8 mouse cellular contexts compared by ENCODE assay signal in the genomic region with DNA sequence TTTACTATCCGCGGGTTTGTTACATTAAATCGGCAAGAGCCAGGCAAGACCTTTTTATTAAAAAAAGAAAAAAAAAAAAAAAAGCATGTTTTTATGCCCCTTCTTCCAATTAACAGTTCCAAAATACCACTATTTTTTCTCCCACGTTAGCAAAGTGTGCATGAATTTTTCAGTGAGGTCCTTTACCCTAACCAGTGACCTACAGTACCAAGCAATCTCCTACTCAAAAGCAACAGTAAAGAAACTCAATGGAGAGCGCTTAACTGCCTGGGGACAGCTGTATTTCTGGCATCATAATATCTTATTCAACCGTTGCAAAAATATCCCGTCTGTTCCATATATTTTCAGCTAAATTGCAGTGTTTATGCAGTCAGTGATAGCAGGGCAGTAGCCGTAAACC. TPM values are rescaled to one million over a fixed set of nuclear protein-coding genes. Genes with fewer than 3 reads are reported as not detected.
DNase-seq lines count a peak whose midpoint lies in the region; ATAC-seq and TF ChIP-seq lines count a peak whose summit lies in the region.

No protein-coding gene starts in this region.

- H3K27ac ChIP-seq in heart, embryonic 12.5 days (ENCODE audit: poor library complexity, severe bottlenecking): no peak overlapping the region
- peak overlapping the region; percentile 81 for H3K27ac ChIP-seq in MEL (ENCODE audit: control insufficient read depth, low read depth, low read length)
- peak overlapping the region; percentile 86 for H3K27ac ChIP-seq in heart, embryonic 15.5 days
- H3K27ac ChIP-seq in liver, postnatal 0 days (ENCODE audit: low read depth): peak overlapping the region; percentile 85

- H3K36me3 ChIP-seq in heart, embryonic 12.5 days: peaks cover 8% of the 10 kb centered on the region; the same call in 1 of the 2 replicates
- H3K36me3 ChIP-seq in MEL (ENCODE audit: control insufficient read depth in 1 of 2, insufficient read depth in 2 of 2, low read length in 2 of 2): peaks cover 0 to 15% of the 10 kb centered on the region in 2 experiments; a peak in 2 of 4 replicates
- 0 out of 2 replicates have a peak, but pooled peaks cover 3% of the 10 kb centered on the region for H3K36me3 ChIP-seq in heart, embryonic 15.5 days
- H3K36me3 ChIP-seq in liver, postnatal 0 days (replicated peaks; ENCODE audit: insufficient read depth, low read length): no peaks in the 10 kb centered on the region

- no peak for TF ChIP-seq POLR2A in MEL (IDR thresholded peaks at IDR 0.05; ENCODE audit: control insufficient read depth in 1 of 2, insufficient read depth in 1 of 2, low read depth in 1 of 2, low read length in 2 of 2, poor library complexity in 1 of 2)

- DNase-seq in heart, adult 8-10 months (ENCODE audit: low spot score): no peak
- DNase-seq in MEL (ENCODE audit: low read depth, low spot score): peak; percentile 59
- DNase-seq in liver, postnatal 0 days: no peak
- DNase-seq in ovary, postnatal 14 days (ENCODE audit: low spot score): no peak
- no peak for DNase-seq in thymus, postnatal 4 days
- DNase-seq in left cerebral cortex, adult 9 months (ENCODE audit: low spot score in 2 of 2): no peak

- no peak for TF ChIP-seq RAD21 in MEL (IDR thresholded peaks at IDR 0.05; ENCODE audit: low read depth, low read length)

- H3K79me2 ChIP-seq in MEL (ENCODE audit: control insufficient read depth, insufficient read depth, low read length, poor library complexity): peaks cover 14% of the 10 kb centered on the region

- TF ChIP-seq EP300 in MEL (IDR thresholded peaks at IDR 0.05; ENCODE audit: low read depth in 1 of 2, low read length in 2 of 2): no peak
- TF ChIP-seq EP300 in liver, postnatal 0 days (IDR thresholded peaks at IDR 0.05; ENCODE audit: low read depth): no peak

- H3K27me3 ChIP-seq in heart, embryonic 12.5 days (replicated peaks): no peaks in the 10 kb centered on the region
- no peaks in the 10 kb centered on the region for H3K27me3 ChIP-seq in MEL (ENCODE audit: control insufficient read depth in 1 of 2, insufficient read depth in 2 of 2, low read length in 2 of 2)
- H3K27me3 ChIP-seq in heart, embryonic 15.5 days: no peaks in the 10 kb centered on the region
- no peaks in the 10 kb centered on the region for H3K27me3 ChIP-seq in liver, postnatal 0 days (ENCODE audit: insufficient read depth, low read length)

- H3K4me3 ChIP-seq in heart, embryonic 12.5 days: peak overlapping the region; percentile 84
- H3K4me3 ChIP-seq in MEL (ENCODE audit: control insufficient read depth in 1 of 2, insufficient read depth in 1 of 2, low read depth in 2 of 2, low read length in 2 of 2): peak overlapping the region; percentile 93 to 98
- H3K4me3 ChIP-seq in heart, embryonic 15.5 days: peak overlapping the region; percentile 66
- H3K4me3 ChIP-seq in liver, postnatal 0 days (ENCODE audit: low read depth, low read length): peak overlapping the region; percentile 66

- H3K4me2 ChIP-seq in heart, embryonic 12.5 days: peak overlapping the region; percentile 93
- H3K4me2 ChIP-seq in heart, embryonic 15.5 days: peak overlapping the region; percentile 87
- peak overlapping the region; percentile 88 for H3K4me2 ChIP-seq in liver, postnatal 0 days (ENCODE audit: low read depth, low read length)

- peak overlapping the region; percentile 87 for H3K9ac ChIP-seq in heart, embryonic 12.5 days
- H3K9ac ChIP-seq in MEL (ENCODE audit: control insufficient read depth, low read depth, low read length, poor library complexity, severe bottlenecking): peak overlapping the region; percentile 96
- H3K9ac ChIP-seq in heart, embryonic 15.5 days: peak overlapping the region; percentile 75
- H3K9ac ChIP-seq in liver, postnatal 0 days (replicated peaks): peak overlapping the region; percentile 77

- 19% methylated on average over 8 of the region's 8 CpGs for WGBS in heart, embryonic 12.5 days
- 17% methylated on average over 8 of the region's 8 CpGs for WGBS in heart, embryonic 15.5 days
- WGBS in liver, postnatal 0 days (ENCODE audit: insufficient replicate concordance): 17% methylated on average over 8 of the region's 8 CpGs

- no peak for TF ChIP-seq CTCF in MEL (IDR thresholded peaks at IDR 0.05 in 2 of 3, conservative IDR thresholded peaks at IDR 0.05 in 1 of 3; ENCODE audit: control insufficient read depth in 1 of 3, insufficient read depth in 1 of 3, low read depth in 2 of 3, low read length in 3 of 3, poor library complexity in 1 of 3, severe bottlenecking in 1 of 3)
- no peak for TF ChIP-seq CTCF in liver, postnatal 0 days (IDR thresholded peaks at IDR 0.05; ENCODE audit: low read depth)

- ATAC-seq in heart, embryonic 12.5 days (ENCODE audit: insufficient number of reproducible peaks, low FRiP score): no peak
- no peak for ATAC-seq in heart, embryonic 15.5 days (replicated peaks; ENCODE audit: insufficient number of reproducible peaks, insufficient read depth, low FRiP score, low read depth)
- ATAC-seq in liver, postnatal 0 days: no peak

- H3K4me1 ChIP-seq in heart, embryonic 12.5 days (replicated peaks): peaks cover 42% of the 10 kb centered on the region
- H3K4me1 ChIP-seq in MEL (ENCODE audit: control insufficient read depth in 1 of 2, insufficient read depth in 2 of 2, low read length in 2 of 2): peaks cover 2 to 19% of the 10 kb centered on the region in 2 experiments; a peak in 3 of 4 replicates
- peaks cover 39% of the 10 kb centered on the region for H3K4me1 ChIP-seq in heart, embryonic 15.5 days (replicated peaks)
- H3K4me1 ChIP-seq in liver, postnatal 0 days (ENCODE audit: insufficient read depth): peaks cover 22% of the 10 kb centered on the region

- H3K9me3 ChIP-seq in heart, embryonic 12.5 days (replicated peaks): no peaks in the 10 kb centered on the region
- H3K9me3 ChIP-seq in MEL (replicated peaks; ENCODE audit: insufficient read depth, low read length): no peaks in the 10 kb centered on the region
- no peaks in the 10 kb centered on the region for H3K9me3 ChIP-seq in heart, embryonic 15.5 days (replicated peaks)
- H3K9me3 ChIP-seq in liver, postnatal 0 days (ENCODE audit: low read length): no peaks in the 10 kb centered on the region

TF ChIP-seq in MEL, 35 proteins besides CTCF, POLR2A, EP300 and RAD21:
- no peak for TF ChIP-seq ETS1 (IDR thresholded peaks at IDR 0.05; ENCODE audit: low read depth, low read length)
- TF ChIP-seq TBP (IDR thresholded peaks at IDR 0.05; ENCODE audit: low read depth, low read length): peak; percentile 28; the same call in 1 of the 2 replicates

RNA-seq across cellular contexts. Expression of a gene that starts 0.5 kb away (rescaled TPM):
- 28.7 and 30.9 TPM in 2 replicates for polyA plus RNA-seq in heart, embryonic 12.5 days (2016; fragmentation: Nextera tagmentation; extraction: Ambion mirVana)
- total RNA-seq in heart, adult 8-10 months (2022): 10 to 100 TPM; 16.9 to 19.7 (median 18.2) TPM
- 8.7 and 9.6 TPM in 2 replicates for total RNA-seq in MEL (2012; rRNA removed)
- 10 to 100 TPM in 1 of 2 experiments, not detected in 1; 29.1 TPM for polyA plus RNA-seq in MEL (2012; ENCODE audit: insufficient read depth in 1 of 2, insufficient read length in 2 of 2, low read depth in 1 of 2, low replicate concordance in 2 of 2, missing spikeins in 1 of 2)
- polyA plus RNA-seq in heart, embryonic 15.5 days (2015; fragmentation: Nextera tagmentation; extraction: Ambion mirVana): 24.5 and 29.4 TPM in 2 replicates
- 9.1 and 10.3 TPM in 2 replicates for polyA plus RNA-seq in liver, postnatal 0 days (2015; fragmentation: Nextera tagmentation; extraction: Ambion mirVana)

RNA-seq across cellular contexts. Expression of a gene that starts 20.9 kb away (rescaled TPM):
- polyA plus RNA-seq in heart, embryonic 12.5 days (2016; fragmentation: Nextera tagmentation; extraction: Ambion mirVana): 60.6 and 64.5 TPM in 2 replicates
- 10 to 100 TPM; 24.2 to 38.5 (median 28.3) TPM for total RNA-seq in heart, adult 8-10 months (2022)
- total RNA-seq in MEL (2012; rRNA removed): 24.0 and 25.5 TPM in 2 replicates
- polyA plus RNA-seq in MEL (2012; ENCODE audit: insufficient read depth in 1 of 2, insufficient read length in 2 of 2, low read depth in 1 of 2, low replicate concordance in 2 of 2, missing spikeins in 1 of 2): 10 to 100 TPM in 1 of 2 experiments, not detected in 1; 30.6 TPM
- polyA plus RNA-seq in heart, embryonic 15.5 days (2015; fragmentation: Nextera tagmentation; extraction: Ambion mirVana): 68.6 and 78.9 TPM in 2 replicates
- 54.2 and 55.3 TPM in 2 replicates for polyA plus RNA-seq in liver, postnatal 0 days (2015; fragmentation: Nextera tagmentation; extraction: Ambion mirVana)
